Mouse (Mus musculus) stomach, postnatal 0 days (tissue): Measurements from ENCODE around the gene Aunip. TPM values are rescaled to one million over a fixed set of nuclear protein-coding genes. Genes with fewer than 3 reads are reported as not detected.
A peak's percentile ranks its signal among the peaks of the same experiment; 100 is the strongest.

ENCODE experiments used
- ATAC-seq: fragments of 200-750 bp; cut with Nextera tagmentation; 2 replicates; pipeline ENCODE4 v1.8.0; 2017; ENCODE audit not compliant: low FRiP score, low TSS enrichment
- DNase-seq: peaks from one replicate; pipeline ENCODE4 v3.0.0-alpha.2; 2016; ENCODE audit warnings: low spot score
- H3K27ac ChIP-seq: fragments of 300-500 bp; sonication (generic); replicated peaks from 2 replicates; pipeline ENCODE4 v1.5.1; 2014; ENCODE audit warnings: mild to moderate bottlenecking, control low read depth
- H3K27me3 ChIP-seq: fragments of 300-500 bp; sonication (generic); 2 replicates; pipeline ENCODE4 v1.6.1; 2014; ENCODE audit warnings: low read length; ENCODE audit not compliant: control insufficient read depth, insufficient read depth
- H3K36me3 ChIP-seq: fragments of 300-500 bp; sonication (generic); 2 replicates; pipeline ENCODE4 v1.6.1; 2014; ENCODE audit warnings: low read length, mixed read lengths; ENCODE audit not compliant: control insufficient read depth, insufficient read depth
- H3K4me1 ChIP-seq: fragments of 300-500 bp; sonication (generic); replicated peaks from 2 replicates; pipeline ENCODE4 v1.6.1; 2014; ENCODE audit warnings: antibody characterized with exemption; ENCODE audit not compliant: control insufficient read depth, insufficient read depth
- H3K4me2 ChIP-seq: fragments of 300-500 bp; sonication (generic); replicated peaks from 2 replicates; pipeline ENCODE4 v1.6.1; 2014; ENCODE audit warnings: low read depth, mild to moderate bottlenecking, control low read depth, moderate library complexity
- H3K4me3 ChIP-seq: fragments of 300-500 bp; sonication (generic); 2 replicates; pipeline ENCODE4 v1.5.1; 2014; ENCODE audit warnings: low read depth, low read length, control low read depth
- H3K9ac ChIP-seq: fragments of 300-500 bp; sonication (generic); 2 replicates; pipeline ENCODE4 v1.6.1; 2014; ENCODE audit warnings: mild to moderate bottlenecking, low read length, control low read depth, mixed read lengths
- H3K9me3 ChIP-seq: fragments of 300-500 bp; sonication (generic); 2 replicates; pipeline ENCODE4 v1.6.1; 2016; ENCODE audit warnings: low read length; ENCODE audit not compliant: control insufficient read depth
- CTCF ChIP-seq: IDR thresholded peaks from 2 replicates; pipeline ENCODE4 v1.5.1; 2016; ENCODE audit warnings: antibody characterized with exemption, low read depth, mild to moderate bottlenecking, moderate library complexity
- EP300 ChIP-seq: optimal IDR thresholded peaks from 2 replicates; pipeline ENCODE3; 2016; ENCODE audit warnings: antibody characterized with exemption
- WGBS: fragments of 180-500 bp; shearing (Covaris S2); extraction: QIAGEN DNeasy Blood & Tissue Kit; methylation state at CpG from one replicate; pipeline ENCODE4 v1.1.7; 2014; 5-methylcytosine and 5-hydroxymethylcytosine counted together
- polyA plus RNA-seq: library from polyadenylated mRNA; unstranded; fragments of >200 nt; fragmentation: Nextera tagmentation; extraction: Ambion mirVana; gene quantifications from 2 replicates; pipeline ENCODE4 v1.2.1, GENCODE M21; 2015

Aunip gene
- polyA plus RNA-seq, 1 experiment from 2014 or later, result 3.5 TPM

DNA sequence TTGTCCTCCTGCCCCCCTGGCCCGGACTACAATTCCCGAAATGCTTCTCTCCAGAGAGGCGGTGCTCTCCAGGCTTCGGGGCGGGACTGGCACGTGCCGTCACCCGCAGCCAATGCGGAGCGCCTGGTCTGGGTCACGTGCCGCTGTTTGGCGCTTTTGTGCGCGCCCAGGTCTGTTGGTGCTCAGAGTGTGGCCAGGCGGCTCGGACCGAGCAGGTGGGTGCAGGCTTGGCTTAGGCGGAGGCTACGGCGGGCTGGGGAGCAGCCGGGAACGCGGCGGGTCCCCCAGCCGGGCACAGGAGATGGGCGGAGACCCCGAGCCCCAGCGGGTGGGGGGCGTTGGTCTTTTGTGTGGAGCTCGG, 42.6 kb upstream of the Aunip start, which contains the start of gene Stmn1:
Stmn1 (plus strand) TSS at position 106 of the 361 bp plus-strand sequence.
- H3K4me3 ChIP-seq, result peak within 1 kb of the TSS; percentile 80
- no peaks in the 10 kb centered on the region for H3K36me3 ChIP-seq
- WGBS, result under 1% methylated on average over 30 of the region's 31 CpGs
- DNase-seq (peak; percentile 97), ATAC-seq (peak; percentile 96)
- TF ChIP-seq CTCF, result no peak; the same call in 1 of the 2 replicates
- TF ChIP-seq EP300, result no peak
- H3K27me3 ChIP-seq, result no peaks in the 10 kb centered on the region
- H3K9ac ChIP-seq, result peak within 1 kb of the TSS; percentile 80
- H3K4me1 ChIP-seq, result no peaks in the 10 kb centered on the region
- H3K9me3 ChIP-seq, result no peaks in the 10 kb centered on the region
- peak within 1 kb of the TSS; percentile 81 for H3K27ac ChIP-seq
- H3K4me2 ChIP-seq, result peak within 1 kb of the TSS; percentile 98

DNA sequence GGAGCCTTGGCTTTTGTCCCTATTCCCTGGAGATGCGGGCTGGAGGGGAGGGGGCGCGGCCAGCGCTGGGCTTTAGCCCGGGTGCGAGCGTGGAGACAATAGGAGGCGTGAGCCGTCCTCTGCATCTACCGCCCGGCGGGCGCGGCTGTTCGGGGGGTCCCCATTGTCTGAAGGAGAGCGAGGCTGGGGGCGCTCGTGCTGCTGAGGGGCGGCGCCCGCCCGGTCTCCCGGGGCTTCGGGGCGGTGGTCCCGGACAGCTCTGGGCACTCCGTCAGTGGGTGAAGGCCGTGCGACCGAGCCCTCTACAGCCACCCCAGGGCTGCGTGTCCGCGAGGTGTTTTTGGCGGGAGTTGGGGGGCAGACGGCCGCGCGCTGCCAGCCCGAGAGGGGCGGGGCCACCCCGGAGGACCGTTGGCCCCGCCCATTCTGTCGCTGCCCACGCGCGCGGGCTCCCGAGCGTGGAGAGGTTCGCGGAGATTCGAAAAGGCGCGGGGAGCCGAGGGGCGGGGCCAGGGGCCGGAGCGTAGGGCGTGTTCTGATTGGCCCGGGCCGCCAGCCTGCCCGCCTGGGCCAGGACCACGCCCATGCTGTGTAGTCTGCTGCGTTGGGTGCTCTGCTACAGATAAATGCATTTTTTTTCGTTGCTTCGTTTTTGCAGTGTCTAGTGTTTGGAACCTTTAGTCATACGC, 42.1 kb upstream of the Aunip start:
- peak; percentile 93 for ATAC-seq
- peak overlapping the region; percentile 80 for H3K9ac ChIP-seq
- peak overlapping the region; percentile 80 for H3K4me3 ChIP-seq
- under 1% methylated on average over 56 of the region's 68 CpGs for WGBS
- no peaks in the 10 kb centered on the region for H3K4me1 ChIP-seq
- H3K27me3 ChIP-seq, result no peaks in the 10 kb centered on the region
- H3K9me3 ChIP-seq, result no peaks in the 10 kb centered on the region
- peak; percentile 96 for DNase-seq
- H3K27ac ChIP-seq, result peak overlapping the region; percentile 81
- TF ChIP-seq CTCF (no peak), EP300 (no peak)
- H3K36me3 ChIP-seq, result peaks cover under 1% of the 10 kb centered on the region; the same call in 1 of the 2 replicates
- peak overlapping the region; percentile 98 for H3K4me2 ChIP-seq

DNA sequence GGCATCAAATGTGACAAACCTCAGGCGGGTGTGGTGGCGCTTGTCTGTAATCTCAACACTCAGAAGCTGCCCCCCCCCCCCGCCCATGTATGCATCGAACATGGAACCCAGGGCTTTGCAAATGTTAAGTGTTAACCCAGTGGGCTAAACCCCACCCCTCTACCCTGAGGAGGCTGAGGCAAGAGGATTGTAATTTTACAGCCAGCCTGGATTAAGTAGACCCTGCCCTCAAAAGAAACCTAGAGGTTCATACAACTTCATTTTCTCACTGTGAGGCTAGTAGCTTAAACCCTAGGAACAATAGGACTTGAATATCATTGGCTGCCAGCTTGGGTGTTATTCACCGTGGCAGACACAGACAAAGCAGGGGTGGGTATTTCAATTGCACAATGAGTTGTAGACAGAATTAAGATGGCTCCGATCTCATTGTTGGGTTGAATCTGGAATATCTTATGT, 41.4 kb upstream of the Aunip start:
- no peak for ATAC-seq
- Histone ChIP-seq H3K27ac (0 out of 2 replicates have a peak overlapping the region, but pooled peaks have one; percentile 30), H3K4me2 (peak overlapping the region; percentile 98), H3K4me3 (peak overlapping the region; percentile 80), H3K9ac (peak overlapping the region; percentile 38; the same call in 1 of the 2 replicates), H3K36me3 (peaks cover 7% of the 10 kb centered on the region), H3K27me3 (no peaks in the 10 kb centered on the region), H3K4me1 (no peaks in the 10 kb centered on the region), H3K9me3 (no peaks in the 10 kb centered on the region)
- DNase-seq, result peak; percentile 35
- TF ChIP-seq EP300, result no peak
- no peak for TF ChIP-seq CTCF
- WGBS, result 8% methylated on average over 6 of the region's 6 CpGs

DNA sequence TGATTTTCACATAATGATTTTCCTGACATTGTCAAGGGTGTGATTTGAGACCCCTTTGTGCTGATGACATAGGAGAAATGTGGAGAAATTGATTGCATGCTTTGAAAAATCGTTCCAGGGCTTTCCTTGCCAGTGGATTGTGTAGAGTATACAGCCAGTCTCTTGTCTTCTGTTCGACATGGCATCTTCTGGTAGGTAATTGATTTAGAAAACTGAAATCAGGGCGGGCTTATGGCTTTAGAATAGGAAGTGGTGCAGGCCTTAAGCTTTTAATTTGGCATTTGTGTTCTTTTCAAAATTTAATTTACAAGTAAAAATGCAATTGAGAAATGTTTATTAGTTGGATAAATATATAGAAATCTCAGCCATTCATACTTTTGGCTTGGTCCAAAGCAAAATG, 40.8 kb upstream of the Aunip start:
- WGBS, result 53% methylated on average over 3 of the region's 3 CpGs
- ATAC-seq, result no peak

DNA sequence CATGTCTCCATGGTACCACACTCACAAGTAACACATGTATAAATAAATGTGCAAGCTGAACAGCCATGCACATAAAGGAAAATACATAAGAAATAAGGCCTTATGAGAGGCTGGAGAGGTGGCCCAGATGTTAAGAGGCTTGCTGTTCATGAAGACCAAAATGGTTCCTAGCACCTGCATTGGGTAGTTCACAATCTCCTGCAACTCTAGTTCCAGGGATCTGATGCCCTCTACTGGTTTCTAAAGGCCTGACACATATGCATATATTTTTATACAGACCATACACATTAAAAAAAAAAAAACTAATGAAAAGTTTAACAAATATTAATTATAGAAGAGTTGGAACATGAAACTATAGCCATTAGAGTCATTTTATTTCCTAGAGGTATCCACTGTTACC, 39.3 kb upstream of the Aunip start:
- no peak overlapping the region for H3K9ac ChIP-seq
- H3K9me3 ChIP-seq, result no peaks in the 10 kb centered on the region
- H3K4me1 ChIP-seq, result no peaks in the 10 kb centered on the region
- DNase-seq, result no peak
- no peaks in the 10 kb centered on the region for H3K27me3 ChIP-seq
- no peak overlapping the region for H3K4me2 ChIP-seq
- H3K4me3 ChIP-seq, result no peak overlapping the region
- TF ChIP-seq CTCF, result peak; percentile 58
- no peak for TF ChIP-seq EP300
- no peak overlapping the region for H3K27ac ChIP-seq
- peaks cover 12% of the 10 kb centered on the region for H3K36me3 ChIP-seq
- no peak for ATAC-seq

More for the DNA sequence above, 40.8 kb upstream of the Aunip start:
- H3K27ac ChIP-seq, result no peak overlapping the region
- H3K4me2 ChIP-seq, result no peak overlapping the region
- no peak overlapping the region for H3K9ac ChIP-seq
- H3K27me3 ChIP-seq, result no peaks in the 10 kb centered on the region
- no peaks in the 10 kb centered on the region for H3K9me3 ChIP-seq
- H3K4me3 ChIP-seq, result no peak overlapping the region
- no peak for TF ChIP-seq EP300
- no peak for TF ChIP-seq CTCF
- H3K36me3 ChIP-seq, result peaks cover 9% of the 10 kb centered on the region
- no peaks in the 10 kb centered on the region for H3K4me1 ChIP-seq
- DNase-seq, result no peak

DNA sequence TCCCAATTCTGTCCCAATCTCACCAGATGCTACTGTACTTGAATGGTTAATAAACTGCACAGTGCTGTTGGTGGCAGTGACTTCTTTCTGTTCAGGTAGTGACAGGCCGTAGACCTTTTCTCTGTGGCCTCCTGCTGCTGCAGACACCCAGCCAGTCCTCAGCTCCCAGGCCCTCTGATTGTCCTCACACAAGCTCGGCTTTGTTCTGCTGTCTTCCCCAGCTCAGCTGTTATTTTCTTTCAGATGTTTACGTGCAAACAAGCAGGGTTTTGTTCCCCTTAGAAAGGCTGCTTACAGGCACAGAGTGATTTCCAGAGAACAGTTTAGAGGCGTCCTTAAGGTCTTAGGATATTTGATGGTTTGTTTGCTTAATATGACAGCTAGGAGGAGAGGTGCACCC, 37.0 kb upstream of the Aunip start:
- no peak for DNase-seq
- no peak overlapping the region for H3K27ac ChIP-seq
- no peak overlapping the region for H3K4me2 ChIP-seq
- no peak overlapping the region for H3K9ac ChIP-seq
- H3K4me1 ChIP-seq, result no peaks in the 10 kb centered on the region
- TF ChIP-seq EP300 (no peak), CTCF (no peak)
- 85% methylated on average over 4 of the region's 4 CpGs for WGBS
- H3K4me3 ChIP-seq, result no peak overlapping the region
- H3K27me3 ChIP-seq, result no peaks in the 10 kb centered on the region
- no peak for ATAC-seq
- peaks cover 12% of the 10 kb centered on the region for H3K36me3 ChIP-seq
- no peaks in the 10 kb centered on the region for H3K9me3 ChIP-seq
